Mouse (Mus musculus): ENCODE results near the gene Nufip2. TPM values are rescaled to one million over a fixed set of nuclear protein-coding genes. Genes with fewer than 3 reads are reported as not detected.
"Not testable (repeated sequence)": the region's sequence is repeated elsewhere in the genome, so short reads cannot be mapped to it uniquely, and the experiment has no call there.

The Nufip2 gene
- total RNA-seq, 4 experiments from 2014 or later, result 85.4 to 88.9 (median 86.7) TPM

DNA sequence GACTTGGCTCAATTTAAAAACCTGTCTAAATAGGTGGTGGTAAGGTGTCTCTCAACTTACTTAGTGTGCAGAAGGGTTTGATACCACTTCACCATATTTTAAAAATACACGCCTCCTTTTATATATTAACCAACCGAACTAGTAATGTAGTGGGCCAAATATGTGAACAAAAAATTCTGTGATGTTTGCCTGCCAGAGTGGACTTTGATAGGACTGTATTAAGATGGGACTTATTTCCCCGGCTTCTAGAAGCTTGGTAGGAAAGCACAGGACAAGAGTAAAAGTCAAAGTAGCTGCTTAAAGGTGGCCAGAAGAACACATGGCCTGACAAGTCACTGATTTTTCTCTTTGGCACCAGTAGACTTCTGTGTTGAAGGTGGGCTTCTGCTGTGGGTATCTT, 27.8 kb downstream of the Nufip2 start:
- no peak for DNase-seq

DNA sequence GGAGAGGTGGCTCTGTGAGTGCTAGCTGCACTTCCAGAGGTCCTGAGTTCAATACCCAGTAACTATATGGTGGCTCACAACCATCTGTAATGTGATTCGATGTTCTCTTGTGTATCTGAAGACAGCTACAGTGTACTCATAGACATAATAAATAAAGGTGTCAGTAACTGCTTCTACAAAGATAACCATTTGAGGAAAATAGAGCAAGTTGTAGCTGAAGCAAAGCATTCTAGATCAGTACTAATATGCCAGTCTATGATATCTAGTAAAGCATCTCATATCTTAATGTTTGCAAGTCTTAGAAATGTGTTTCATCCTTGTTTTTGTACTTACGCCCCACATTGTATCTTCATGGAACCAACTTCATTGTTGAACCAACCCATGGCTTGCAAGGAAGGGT, 33.1 kb downstream of the Nufip2 start:
- DNase-seq, result no peak

DNA sequence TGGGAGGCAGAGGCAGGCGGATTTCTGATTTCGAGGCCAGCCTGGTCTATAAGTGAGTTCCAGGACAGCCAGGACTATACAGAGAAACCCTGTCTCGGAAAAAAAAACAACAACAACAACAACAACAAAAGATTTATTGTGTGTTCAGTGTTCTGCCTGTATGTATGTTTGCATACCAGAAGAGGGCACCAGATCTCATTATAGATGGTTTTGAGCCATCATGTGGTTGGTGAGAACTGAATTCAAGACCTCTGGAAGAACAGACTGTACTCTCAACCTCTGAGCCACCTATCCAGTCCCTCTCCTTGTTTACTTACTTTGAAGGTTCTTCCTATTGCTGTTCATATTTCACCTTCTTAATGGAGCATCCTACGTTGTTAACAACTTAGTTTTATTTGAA, 35.4 kb downstream of the Nufip2 start:
- no peak for DNase-seq

DNA sequence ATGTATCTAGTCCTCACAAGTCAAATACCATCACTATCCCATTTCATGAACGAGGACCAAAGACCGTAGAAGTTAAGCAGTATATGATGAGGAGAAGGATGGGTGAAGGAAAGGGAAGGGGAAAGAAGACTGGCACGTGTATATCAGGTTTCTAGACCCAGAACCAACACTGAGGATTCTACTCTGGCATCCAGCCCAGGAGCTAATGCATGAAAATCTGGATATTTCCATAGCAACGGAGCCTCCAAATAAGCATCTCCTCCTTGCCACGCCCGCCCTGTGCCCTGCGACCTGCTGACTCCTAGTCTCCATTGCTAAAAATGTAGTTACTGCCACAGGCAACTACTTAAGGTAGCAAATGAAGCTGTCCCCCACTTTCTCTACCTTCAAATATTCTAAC, 38.8 kb downstream of the Nufip2 start:
- no peak for DNase-seq

DNA sequence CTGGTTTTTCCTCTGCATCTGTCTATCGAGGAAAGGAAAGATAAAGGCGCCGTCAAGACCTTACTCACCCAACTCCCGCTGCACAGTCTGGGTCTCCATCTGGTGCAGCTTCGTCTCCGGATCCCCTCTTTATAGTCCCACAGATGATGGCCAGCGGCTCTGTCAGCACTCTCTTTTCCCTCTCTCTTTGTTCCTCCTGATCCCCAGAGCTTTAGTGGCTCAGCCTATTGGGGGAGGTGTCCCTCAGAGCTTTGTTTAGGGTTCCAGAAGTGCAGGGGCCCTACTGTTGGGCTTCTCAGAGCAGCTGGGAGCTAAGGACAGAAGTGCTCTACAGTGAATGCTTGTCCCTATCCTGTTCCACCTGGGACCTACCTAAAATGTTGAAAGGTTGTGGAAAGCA, 39.2 kb downstream of the Nufip2 start, which contains the start of gene Cryba1:
Gene Cryba1, minus strand, starts transcription at position 101 of the 400 bp plus-strand sequence.
- DNase-seq, result no peak

DNA sequence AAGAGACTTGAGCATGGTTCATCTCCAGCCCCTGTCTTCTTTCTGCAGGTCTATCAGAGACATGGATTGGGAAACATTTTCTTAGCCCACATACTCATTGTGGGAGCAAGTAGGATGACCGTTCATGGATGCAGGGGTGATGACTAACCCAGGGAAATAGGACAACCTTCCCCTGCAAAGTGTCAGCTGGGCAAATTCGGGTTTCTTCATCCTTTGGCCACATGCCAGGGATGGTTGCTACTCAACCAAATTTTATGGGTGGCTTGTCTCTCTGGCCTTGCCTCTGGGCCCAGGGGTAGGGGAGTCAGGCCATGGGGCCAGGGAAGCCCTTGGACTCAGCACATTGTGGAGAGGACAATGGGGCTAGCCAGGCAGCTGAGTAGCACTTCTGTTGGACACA, 42.6 kb downstream of the Nufip2 start:
- DNase-seq, result peak; percentile 86

DNA sequence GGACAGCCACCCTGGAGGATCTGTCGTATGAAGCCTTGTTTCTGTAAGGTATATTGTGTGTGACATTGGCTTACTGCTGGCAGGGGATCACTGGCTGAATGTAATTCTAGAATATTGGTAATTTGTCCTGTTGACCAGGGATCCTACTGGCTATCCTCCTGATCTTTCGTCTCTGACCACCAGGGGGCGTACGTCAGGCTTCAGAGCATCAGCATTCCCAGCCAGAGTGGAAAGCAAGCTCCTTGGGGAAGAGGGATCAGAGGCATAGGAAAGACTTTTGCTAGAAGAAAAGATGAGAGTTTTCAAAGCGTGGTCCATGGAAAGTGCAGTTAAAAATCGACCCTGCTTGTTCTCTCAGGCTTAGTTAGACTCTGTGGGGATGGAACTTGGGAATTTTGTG, 51.3 kb downstream of the Nufip2 start:
- DNase-seq, result peak; percentile 77

DNA sequence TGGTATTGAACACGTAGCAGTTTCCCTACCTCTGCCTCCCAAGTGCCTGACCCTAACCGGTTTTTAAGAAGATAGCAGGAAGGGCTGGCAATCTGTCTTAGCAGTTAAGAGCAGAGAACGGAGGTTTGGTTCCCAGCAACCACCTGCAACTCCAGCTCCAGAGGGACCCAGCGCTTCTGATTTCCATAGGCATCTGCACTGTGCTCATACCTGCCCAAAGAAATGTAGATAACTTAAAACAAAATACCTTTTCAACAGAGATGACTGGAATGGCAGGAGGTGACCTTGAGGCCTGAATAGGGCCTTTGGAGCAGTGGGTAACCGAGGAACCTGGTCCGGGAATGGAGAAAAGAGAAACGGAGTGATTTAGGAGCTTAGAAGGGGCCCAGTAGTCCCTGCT, 52.6 kb downstream of the Nufip2 start:
- DNase-seq, result no peak

DNA sequence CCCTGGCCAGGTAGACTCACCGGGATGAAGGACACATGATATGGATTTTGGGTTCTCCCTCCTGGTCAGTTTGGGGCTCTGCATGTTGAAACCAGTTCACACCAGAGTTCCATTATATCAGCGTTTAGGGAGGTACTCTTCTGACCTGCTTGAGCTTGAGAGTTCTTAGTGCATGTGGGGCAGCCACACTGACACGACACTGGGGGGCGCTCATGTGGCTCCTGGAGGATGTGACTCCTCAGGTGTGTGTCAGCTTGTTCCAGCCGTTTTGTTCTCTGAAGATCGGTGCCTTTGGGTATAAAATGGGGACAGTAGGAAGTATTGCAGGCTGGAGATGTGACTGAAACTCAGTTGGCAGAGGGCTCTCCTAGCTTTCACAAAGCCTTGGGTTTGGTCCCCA, 58.0 kb downstream of the Nufip2 start:
- DNase-seq, result peak; percentile 25

DNA sequence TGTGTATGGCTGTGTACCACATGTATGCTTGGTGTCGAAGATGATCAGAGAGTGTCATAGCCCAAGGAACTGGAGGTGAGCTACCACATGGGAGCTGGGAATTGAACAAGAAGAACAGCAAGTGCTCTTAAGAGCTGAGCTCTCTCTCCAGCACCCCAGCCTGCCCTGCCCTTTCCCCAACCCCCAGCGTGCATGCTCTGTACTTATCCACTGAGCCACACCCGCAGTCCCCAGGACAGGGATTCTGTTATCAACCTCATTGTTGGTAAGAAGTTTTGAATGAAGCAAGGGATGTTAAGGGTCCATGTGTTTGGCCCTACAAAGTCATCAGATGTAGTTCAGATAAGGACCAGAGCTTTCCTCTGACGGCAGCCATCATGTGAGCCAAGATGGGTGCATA, 60.7 kb downstream of the Nufip2 start:
- no peak for DNase-seq

DNA sequence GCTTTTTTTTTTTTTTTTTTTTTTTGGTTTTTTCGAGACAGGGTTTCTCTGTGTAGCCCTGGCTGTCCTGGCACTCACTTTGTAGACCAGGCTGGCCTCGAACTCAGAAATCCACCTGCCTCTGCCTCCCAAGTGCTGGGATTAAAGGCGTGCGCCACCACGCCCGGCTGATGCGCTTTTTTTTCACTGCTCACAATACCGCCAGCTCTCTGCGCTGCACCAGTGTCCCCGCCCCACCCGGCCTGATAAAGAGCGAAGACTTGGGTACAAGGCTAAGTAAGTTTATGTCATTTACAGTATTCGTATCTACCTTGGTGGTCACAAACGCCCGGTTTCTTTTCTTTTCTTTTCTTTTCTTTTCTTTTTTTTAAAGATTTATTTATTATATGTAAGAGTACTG, 61.1 kb downstream of the Nufip2 start:
- not testable (repeated sequence) for DNase-seq

DNA sequence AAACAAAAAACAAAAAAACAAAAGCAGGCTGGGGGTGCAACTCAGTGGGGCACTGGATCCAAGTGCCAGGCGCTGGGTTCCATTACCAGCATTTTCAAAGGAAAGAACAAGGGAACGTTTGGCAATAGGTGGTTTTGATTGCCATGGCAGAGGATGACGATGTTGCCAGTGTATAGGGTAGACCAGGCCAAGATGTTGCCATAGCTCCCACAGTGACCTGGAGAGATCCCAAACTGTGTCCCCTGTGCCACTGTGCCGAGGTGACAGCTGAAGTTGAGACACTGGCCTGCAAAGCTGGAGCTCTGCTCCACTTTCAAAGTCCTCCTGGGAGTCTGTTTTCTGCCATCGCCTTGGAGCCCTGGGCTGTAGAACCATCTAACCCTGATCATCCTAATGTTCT, 63.0 kb downstream of the Nufip2 start:
- no peak for DNase-seq

DNA sequence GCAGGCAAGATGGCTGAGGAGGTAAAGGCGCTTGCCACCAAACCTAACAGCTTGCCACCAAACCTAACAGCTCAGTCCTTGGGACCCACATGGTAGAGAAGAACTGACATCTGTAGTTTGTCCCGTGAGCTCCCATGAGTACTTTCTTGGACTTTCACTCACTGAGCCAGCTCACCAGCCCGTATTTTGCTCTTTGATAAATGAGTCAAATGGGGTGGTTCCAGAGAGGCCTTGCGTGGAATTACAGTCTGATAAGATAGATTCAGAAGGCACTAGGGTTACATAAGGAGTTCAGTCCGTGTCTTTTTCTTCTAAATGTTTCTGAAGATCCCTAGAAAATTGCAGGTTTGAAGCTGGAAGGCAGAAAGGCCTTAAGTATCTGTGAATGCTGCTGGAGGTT, 66.6 kb downstream of the Nufip2 start:
- no peak for DNase-seq

DNA sequence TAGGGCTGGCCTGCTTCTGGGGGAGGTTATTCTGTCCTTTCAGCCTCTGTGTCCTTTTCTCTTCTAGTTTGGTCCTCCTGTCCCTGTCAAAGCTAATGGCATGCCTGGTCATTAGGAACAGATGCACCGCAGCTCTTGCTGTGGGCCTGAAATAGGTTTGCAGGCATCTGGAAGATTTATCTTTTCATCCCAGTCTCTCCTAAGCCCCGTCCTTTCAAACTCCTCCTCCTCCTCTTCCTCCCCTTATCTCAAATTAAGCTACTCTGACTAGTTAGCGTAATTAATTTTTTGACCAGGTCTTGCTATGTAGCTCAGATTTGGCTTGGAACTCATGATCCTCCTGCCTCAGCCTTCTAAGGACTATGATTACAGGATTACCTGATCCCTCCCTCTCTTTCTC, 67.5 kb downstream of the Nufip2 start:
- no peak for DNase-seq

DNA sequence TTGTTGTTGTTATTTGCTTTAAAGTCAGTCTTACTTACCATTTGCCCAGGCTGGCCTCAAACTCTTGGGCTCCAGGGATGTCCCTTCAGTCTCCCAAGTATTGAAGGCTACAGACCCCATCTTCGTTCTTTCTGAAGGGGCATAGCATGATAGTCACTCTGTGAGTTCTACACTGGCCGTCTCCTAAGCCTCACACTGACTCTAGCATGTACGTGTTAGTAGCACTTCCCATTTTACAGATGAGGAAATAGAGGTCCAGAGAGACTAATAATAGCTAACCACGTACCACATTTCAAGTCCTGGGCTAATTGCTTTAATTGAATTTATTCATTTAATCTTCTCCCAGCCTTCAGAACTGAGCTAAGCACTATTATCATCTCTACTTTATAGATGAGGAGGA, 74.1 kb downstream of the Nufip2 start:
- DNase-seq, result no peak

DNA sequence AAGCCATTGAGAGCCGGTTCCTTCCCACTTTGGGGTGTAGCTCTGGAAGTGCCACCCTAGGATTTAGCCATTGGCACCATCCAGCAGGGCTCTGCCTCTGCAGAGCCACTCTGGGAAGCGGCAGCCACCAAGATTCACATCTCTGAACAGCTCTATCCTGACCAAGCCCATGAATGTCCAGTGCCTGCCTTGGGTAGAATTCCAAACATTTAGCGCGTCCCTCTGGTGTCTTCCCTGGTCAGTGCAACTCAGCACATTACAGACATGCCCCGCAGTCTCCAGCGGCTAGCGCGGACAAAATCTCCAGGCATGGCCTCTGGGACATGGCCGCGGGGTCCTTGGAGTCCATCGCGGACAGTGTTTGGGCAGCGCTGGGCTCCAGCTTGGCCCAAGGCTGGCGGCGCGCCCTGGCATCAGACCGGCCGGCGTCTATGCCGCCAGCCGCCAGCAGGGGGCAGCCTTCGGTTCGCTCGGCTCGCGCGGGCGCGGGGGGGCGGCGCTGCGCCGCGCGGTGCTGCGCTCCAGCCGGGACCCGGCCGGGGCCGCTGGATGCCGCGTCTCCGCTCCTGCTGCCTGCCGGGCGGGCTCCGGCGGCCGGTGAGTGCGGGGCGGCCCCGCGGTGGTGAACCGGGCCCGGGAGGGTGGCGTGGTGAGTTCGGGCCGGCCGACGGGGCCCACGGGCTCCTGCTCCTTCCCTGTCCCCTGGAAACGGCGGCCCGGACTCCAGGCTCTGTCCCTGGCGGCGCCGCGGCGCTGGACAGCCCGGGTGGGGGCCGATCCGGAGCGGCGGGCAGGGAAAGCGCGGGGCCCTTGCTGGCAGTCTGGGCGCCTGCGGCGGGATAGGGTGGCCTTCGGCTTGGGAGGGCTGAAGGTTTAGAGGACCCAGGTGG, 77.1 kb downstream of the Nufip2 start, which contains the start of gene Myo18a:
Gene Myo18a, plus strand, starts transcription at position 464 of the 890 bp plus-strand sequence.
- DNase-seq, result no peak

DNA sequence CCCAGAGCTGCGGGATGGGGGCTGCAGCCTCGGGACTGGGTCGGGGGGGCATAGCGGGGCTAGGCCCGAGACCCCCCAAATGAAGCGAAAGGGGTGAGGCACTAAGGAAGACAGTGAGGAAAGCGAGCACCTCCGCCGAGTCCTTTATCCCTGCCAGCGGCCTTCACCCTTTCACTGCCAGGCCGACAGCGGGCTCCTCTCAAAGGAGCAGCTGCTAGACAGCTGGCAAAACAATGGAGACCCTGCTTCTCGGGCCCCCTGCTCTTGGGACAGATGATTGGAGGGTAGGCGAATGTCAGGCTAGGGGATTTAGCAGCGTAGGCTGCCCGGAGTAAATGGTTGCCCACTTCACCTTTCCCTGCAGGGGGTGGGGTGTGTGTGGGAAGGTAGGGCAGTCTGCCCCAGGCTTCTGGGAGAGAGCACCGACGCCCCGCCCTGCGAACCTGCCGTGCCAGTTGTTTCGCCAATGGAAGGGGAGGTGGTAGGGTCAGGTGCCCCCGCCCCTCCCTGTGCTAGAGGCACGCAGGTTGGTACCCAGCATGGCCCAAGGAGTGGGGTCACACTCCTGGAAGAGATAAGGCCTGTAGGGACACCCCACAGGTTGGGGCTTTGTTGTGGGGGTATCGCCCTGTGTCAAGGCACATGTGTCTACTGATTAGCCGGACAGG, 77.9 kb downstream of the Nufip2 start:
- no peak for DNase-seq

DNA sequence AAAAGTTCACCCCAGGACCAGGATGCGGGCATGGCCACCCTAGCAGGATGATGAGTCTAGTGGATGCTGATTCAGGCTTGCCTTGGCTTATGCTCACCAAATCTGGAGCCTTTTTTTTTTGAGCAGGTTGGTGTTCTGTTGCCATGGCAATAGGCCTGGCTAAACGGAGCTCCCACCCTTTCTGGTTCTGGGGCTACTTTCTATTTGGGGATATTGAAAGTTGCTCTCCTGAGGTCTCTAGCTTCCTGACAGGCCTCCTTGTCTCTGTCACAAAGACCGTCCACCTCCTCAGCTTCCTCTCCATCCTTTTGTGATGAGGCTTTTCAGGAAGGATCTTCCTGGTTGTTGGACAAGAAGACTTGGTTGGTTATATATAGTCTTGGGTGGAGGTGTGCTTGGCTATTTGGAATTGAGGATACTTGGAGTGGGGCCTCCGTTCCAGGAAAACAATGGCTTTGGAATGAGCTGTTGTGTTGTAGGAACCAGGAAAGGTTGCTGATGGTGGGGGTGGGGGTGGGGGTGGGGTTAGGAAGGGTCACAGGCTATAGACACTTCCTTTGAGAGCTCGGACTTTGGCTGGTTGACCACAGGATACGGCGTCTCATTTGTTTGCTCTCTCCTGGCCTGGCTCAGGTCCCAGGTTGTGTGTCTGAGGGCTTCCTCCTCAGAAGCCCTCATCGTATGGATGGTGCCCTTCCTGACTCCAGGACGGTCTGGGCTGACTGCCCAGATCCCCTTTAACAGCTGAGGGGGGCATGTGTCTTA, 78.9 kb downstream of the Nufip2 start:
- no peak for DNase-seq

DNA sequence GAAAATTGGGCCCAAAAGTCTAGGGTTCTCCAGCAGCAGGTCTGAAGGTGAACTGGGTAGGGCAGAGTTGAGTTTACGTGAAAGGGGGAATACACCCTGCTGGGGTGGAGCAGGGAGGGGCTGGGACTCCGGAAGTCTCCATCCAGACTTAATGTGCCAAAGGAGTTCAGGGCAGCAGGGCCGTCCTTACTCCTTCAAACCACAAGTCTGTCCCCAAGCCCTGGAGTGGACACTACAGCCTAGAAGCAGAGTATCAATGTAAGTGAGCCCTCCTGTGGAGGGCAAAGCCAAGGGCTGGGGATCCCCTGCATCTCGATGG, 79.5 kb downstream of the Nufip2 start:
- no peak for DNase-seq

DNA sequence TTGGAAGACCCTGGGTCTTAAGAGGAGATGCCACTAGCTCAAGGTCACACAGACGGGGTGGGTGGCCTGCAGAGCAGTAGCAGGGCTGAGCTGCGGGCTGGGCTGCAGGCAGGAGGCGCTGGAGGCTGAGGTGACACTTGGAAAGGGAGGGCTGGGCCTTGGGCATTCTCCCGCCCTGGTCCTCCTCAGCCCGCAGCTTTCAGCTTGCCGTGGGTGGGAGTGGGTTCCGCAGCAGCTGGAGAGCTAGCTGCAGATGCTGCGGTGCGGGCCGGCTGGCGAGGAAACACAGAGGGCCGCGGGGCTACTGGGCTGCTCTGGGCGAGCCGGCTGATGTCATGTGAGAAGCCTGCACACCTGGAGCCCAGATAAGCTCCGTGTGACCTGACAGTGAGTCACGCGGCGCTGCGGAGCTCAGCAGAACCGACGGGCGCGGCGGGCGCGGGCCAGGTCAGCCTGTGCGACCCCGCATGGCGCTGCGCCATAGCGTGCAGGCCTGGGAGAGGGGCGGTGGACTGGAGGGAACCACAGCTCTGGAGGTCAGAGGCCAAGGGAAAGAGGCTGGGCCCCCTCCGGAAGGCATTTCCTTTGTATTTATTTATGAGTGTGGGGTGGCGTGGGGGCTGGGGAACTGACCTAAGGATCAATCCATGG, 80.5 kb downstream of the Nufip2 start:
- DNase-seq, result no peak

DNA sequence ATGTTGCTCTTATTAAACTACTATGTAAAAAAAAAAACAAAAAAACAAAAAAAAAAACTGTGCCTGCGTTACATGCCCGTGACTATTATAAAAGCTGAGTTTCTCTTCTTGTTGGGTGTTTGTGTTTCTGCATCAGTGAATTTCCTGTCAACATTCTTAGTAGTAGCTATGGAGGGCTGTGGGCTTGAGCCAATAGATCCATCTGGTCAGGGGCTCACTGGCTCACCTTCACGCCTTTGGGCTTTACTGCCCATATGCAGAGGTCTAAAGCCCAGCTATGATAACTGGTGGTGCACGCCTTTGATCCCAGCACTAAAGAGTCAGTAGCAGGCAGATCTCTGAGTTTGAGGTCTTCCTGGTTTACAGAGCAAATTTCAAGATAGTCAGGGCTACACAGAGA, 83.5 kb downstream of the Nufip2 start:
- DNase-seq, result no peak

DNA sequence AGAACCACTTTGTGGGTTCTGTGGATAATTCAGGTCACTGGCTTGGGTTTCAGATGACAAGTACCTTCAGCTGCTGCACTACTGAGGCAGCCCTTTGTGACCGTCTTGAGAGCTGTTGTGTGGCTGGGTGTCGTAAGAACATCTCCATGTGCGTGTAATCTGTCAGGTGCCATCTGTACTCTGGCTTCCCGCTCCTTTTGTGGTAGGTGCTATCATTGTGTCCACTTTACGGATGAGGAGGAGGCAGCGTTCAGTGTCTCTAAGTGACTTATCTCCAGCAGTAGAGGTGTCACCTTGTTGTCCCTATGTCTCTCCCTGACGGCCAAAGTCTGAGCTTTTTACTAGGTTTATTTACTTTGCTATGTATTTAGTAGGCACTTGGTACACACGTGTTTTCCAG, 84.4 kb downstream of the Nufip2 start:
- DNase-seq, result no peak
